Mouse (Mus musculus) small intestine, adult 10 weeks (tissue): ENCODE data around the gene Plekhs1. TPM values are rescaled to one million over a fixed set of nuclear protein-coding genes. Genes with fewer than 3 reads are reported as not detected.

Experiments
- polyA plus RNA-seq: library from polyadenylated mRNA; stranded (reverse); fragments of 350-450 nt; fragmentation: Illumina TruSeq; extraction: RNeasy Lipid Tissue Mini Kit (QIAGEN cat#74804); gene quantifications from one replicate; pipeline ENCODE4 v1.2.3, GENCODE M21; 2014; ENCODE audit warnings: low replicate concordance

Plekhs1 gene
- polyA plus RNA-seq = 0.41 TPM

DNA sequence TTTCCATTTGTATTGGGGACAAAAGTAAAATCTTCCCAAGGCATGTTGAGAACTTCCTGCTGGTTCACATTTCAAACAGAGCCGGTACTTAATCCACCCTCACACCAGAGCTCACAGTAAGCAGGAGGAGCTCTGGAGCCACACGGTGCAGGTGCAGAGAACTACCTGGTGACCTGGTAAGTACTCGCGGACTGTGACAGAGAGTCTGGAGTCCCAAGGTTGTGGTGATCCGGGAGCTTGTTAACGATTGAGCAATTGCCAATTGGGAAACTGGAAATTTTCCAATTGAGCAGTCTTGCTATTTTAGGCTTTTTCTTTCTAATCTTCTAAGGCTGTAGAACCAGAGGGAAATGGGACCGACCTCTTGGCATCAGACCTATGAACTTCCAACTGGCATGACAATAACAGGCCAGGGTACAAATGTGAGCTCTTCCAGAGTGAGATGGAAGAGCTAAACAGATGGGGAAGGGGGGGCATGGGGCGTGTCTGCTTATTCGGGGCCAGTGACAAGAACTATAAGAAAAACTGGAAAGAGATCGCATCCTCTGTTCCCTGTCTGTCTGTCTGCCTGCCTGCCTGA is at the start of gene Plekhs1:
TSS of gene Plekhs1 (plus strand) at position 119 of the 580 bp plus-strand sequence.

Other genes with a start within 250 kb of the Plekhs1 start
- gene Habp2, start 174.5 kb upstream of the Plekhs1 start, polyA plus RNA-seq = 4.2 TPM
- not detected for gene Nrap, start 71.6 kb upstream of the Plekhs1 start, polyA plus RNA-seq
- 266 TPM for gene Casp7, start 64.5 kb upstream of the Plekhs1 start, polyA plus RNA-seq
- gene Dclre1a, start 86.6 kb downstream of the Plekhs1 start, polyA plus RNA-seq = 41.2 TPM
- gene Nhlrc2, start 86.6 kb downstream of the Plekhs1 start, polyA plus RNA-seq = 20.3 TPM